Mouse (Mus musculus) olfactory bulb, adult 2 months (tissue): ENCODE data around the gene Fam189b.

Source experiments
- CTCF ChIP-seq: fragments of 200-500 bp; IDR thresholded peaks from 2 replicates; pipeline ENCODE4 v1.5.1; 2012; ENCODE audit warnings: low read depth, mild to moderate bottlenecking, low read length, moderate library complexity; ENCODE audit not compliant: insufficient read depth
- POLR2A ChIP-seq: fragments of 200-500 bp; IDR thresholded peaks from 2 replicates; pipeline ENCODE4 v1.6.1; 2012; ENCODE audit warnings: mild to moderate bottlenecking, low read depth, low read length, moderate library complexity; ENCODE audit not compliant: insufficient read depth

DNA sequence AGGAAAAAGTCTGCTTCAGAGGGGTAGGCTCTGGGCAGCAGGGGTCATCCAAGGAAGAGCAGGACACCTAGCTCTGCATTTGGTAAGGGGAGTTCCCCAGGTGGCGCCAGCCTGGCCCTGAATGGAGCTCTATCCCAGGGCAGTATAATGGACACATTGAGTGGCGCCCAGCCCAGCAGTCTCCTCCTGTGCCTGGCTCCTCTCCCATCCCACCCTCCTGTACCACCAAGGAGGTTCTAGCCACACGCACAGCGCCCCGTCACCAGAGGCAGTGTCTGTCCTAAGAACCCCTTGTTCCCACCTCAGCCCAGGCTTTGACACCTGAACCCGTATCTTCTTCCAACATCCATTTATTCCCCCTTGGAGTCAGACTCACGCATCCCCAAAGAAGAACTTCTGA is 26.8 kb downstream of the Fam189b start:
- TF ChIP-seq POLR2A, result no peak
- TF ChIP-seq CTCF, result no peak
